Mouse (Mus musculus): ENCODE data around the gene Acvr1.

Acvr1 gene

GRCm38 (mm10) chr2:58403481-58403880 is 163.5 kb downstream of the Acvr1 start:
- DNase-seq: no peak

DNA sequence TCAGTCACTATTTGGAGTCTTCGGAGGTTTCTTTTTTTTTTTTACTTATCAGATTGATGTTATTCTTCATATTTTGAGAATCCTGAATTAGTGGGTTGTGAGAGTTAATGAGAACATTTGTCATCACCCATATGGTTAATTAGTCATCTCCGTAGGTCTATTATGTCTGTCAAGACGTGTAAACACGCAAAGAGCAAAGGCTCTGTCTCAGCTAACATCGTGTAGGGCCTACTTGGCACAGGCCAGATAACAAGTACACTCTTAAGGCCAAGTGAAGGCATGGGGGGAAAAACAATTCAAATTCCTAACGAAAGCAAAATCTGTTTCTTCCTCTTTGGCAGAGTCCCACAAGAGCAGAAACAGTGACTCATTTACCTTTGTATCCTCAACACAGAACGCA is 178.4 kb downstream of the Acvr1 start:
- no peak for DNase-seq

- no peak for DNase-seq
Observed at GRCm38 (mm10) chr2:58380020-58380419, 186.9 kb downstream of the Acvr1 start.

GRCm38 (mm10) chr2:58379475-58379874 is 187.5 kb downstream of the Acvr1 start:
- DNase-seq: no peak

GRCm38 (mm10) chr2:58377417-58378130 is 189.4 kb downstream of the Acvr1 start:
- no peak for DNase-seq

DNA sequence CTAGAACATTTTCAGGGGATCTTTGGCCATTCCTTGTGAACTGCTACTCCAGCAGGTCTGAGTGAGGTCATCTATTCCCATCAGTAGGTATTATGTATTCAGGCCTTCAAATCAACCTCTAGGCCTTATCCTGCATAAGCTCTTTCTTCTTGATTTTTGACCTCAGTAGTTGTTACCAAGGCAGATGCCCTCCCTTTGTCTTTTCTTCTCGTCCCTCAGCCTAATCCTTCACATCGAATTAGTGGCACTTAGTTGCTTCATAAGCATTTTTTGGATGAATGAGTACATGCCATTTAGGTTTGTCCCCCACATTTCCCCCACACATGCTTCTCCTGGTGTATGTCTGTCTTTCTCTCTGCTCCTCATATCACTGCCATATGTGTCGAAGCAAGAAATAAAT is 200.8 kb downstream of the Acvr1 start:
- DNase-seq: no peak

DNA sequence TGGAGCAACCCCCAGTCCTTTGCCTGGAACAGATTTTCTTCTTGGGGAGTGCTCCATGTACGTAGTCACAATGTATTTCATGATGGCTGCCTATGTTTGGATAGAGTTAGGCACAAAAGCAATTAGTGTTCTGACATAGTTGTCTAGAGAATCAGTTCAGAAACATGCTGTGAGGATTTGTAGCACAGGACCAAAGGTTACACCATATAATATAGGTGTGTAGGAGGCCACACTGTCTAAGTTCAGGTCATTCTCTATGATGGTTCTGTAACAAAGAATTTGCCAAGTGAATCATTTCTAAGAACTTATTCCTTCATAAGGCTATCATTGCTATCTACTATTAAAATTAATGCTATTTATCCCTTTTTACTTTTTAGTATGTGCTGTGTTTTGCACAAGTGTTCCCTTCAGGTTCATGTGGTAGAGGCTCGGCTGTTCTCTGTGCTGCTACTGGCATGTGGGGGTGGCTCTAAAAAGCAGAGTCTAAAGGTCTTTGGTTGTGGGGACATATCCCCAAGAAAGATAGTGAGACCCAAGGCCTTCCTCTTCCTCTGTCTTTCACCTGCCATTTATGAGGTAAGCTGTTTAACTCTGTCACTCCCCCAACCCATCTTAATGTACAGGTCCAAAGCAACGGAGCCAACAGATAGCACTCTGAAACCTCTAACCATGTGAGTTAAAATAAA is 205.5 kb downstream of the Acvr1 start:
- no peak for DNase-seq

- no peak for DNase-seq
Observed at GRCm38 (mm10) chr2:58358132-58358460, 208.9 kb downstream of the Acvr1 start.

DNA sequence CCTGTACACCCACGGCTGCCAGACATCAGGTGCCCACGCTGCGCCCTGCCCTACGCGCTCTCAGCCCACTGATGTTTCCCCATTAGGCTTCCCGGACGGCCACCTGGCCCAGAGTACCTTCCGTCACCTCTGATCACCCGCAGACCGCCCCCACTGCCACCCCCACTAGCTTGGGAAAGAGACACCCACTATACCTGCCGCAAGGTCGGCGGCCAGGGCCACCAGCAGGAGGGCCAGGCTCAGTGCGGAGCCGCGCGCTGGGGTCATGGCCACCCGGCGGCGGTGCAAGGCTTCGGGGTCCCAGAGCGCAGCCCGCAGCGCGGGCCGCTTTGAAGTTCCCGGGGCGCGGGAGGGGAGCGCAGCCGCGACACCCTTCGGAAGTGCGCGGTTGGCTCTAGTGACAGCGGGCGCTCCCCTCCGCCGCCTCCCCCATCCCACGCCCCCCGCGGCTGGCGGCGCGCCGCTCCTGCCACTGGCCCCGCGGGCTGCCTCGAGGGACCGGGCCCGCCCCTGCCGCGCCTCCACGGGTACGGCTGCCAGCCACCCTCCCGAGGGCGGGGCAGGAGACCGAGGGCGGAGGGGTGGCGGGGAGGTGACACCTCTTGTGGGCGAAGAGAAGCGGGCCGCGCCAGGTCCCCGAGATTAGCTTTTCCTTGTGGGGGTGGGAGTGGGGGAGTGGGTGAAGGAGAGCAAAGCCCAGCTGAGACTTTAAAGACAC is 209.4 kb downstream of the Acvr1 start, which contains the start of gene Acvr1c:
Acvr1c (minus strand) TSS at position 482 of the 718 bp plus-strand sequence.
- peak; percentile 14 to 61 for DNase-seq

DNA sequence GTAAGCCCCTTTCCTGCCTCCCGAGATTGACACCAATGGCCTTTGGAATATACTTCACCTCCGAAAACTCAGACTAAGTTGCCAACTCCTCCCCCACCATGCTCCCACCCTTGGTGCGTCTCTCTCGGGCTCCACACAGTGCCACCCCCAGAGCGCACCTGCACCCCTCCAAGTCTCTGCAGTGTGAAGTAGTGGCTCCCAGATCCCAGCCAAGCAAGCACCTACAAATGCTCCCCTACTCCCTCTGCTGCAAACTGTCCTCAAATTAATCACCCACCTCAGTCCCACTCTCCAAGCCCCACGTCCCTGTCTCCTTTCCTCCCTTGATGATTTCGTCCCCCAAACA is 209.9 kb downstream of the Acvr1 start:
- no peak for DNase-seq

- DNase-seq: no peak
Observed at GRCm38 (mm10) chr2:58354389-58354788, 212.6 kb downstream of the Acvr1 start.

DNA sequence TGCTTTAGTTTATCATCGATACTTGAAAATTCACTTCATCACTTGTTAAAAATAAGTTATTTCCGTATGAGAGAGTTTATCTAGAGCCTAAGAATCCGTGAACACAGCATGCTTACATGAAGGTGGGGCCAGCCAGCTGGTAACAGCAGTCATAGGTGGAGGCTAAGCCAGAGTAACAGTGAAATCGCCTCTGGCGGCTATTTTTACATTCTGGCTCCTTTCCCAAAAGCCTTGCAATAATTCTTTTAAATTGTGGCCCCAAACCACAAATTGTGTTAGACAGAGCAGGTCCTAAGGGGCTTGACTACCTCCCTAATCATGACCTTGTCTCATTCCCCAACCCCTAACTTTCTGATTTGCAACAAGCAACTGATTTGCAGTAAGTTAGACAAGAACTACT is 214.1 kb downstream of the Acvr1 start:
- DNase-seq: no peak

- DNase-seq: no peak
Observed at GRCm38 (mm10) chr2:58350657-58351056, 216.3 kb downstream of the Acvr1 start.

Data from kidney, postnatal 25 days (tissue).